Mouse (Mus musculus): Measurements from ENCODE around the gene Gm3336. TPM values are rescaled to one million over a fixed set of nuclear protein-coding genes. Genes with fewer than 3 reads are reported as not detected.

Gene Gm3336
- total and polyA plus RNA-seq, 3 experiments: 0.69 to 0.97 TPM; not detected in 1

DNA sequence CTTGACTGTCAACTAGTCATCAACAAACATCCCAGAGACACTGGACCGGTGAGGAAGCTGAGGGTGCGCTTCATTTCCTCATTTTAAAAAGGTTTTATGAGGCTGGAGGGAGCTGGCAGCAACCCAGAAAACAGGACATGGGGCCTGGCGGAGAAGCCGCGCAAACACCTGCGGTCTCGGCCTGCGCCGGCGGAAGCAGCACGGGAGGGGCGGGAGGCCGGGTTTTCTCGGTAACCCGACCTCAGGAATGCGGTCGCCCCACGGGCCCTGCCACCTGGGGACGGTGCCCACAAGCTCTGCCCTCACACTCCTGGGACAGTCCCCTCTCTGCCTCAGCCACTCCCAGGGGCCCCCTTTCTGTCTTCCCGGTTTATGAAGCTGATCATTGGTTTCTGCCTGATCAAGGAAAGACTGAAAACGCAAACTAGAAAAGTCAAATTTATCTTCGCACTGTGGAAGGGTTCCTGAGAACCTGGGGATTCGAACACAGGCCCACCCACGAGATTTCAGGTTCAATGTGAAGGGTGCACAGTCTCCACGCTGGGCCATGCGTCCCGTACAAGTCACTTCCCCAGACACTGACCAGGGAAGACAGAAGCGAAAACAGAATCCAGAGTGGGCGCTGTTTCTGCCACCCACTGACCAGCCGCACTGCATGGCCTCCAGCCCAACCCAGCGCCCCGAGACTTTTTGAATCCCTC is 22.9 kb upstream of the Gm3336 start:
- DNase-seq: no peak

GRCm38 (mm10) chr8:70696019-70696885 is 22.1 kb upstream of the Gm3336 start:
- DNase-seq: peak; percentile 89

DNA sequence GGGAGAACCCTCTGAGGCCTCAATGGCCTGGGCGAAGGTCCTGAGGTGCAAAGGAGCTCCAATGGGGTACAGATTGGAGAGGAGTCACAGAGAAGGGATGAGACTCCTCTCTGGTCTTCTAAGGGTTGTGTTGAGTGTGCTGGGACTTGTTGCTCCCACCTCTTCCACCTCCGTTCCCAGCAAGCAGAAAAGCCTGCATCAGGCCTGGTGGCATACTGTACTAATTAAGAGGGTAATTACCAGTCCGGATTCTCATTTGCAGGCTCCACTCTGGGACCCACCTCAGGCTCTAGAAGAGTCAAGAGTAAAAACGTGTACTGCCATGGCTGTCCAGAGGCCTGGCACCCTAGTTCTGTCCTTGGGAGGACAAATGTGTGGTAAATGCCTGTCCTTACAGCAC is 21.4 kb upstream of the Gm3336 start:
- DNase-seq: peak; percentile 41

DNA sequence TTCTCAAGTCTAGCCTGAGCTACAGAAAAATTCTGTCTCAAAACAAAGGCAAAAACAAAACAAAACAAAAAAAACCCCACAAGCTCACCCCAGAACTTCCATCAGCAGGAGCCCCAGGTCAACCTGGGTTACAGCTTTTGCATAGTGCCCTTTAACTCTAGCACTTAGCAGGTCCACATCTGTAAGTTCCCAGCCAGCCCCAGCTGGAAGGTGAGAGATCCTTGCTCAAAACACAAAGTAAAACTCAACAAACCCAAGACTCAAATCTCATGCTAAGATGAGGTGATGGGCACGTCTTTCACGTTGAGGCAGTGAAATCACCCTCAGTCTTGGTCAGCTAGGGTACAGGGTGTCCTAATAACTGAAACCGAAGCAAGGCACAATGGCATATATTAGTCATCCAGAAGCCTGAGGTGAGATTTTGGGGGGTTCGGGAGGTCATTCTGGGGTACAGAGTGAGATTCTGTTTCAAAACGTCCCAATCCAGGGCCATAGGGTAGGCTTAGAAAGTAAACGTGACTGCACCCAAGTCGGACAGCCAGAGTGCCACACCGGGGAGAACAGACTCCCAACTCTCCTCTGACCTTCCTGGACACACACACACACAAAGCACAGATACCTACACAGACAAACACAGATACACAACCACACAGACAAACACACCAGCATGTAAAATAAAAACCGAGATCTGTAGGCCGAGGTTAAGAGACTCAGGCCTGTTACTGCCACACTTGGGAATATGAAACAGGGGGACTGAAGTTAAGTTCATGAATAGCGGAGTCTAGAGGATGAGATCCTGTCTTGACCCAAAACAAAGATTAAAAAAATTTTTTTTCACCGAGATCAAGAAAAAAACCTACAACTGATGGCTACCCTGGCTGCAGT is 20.7 kb upstream of the Gm3336 start:
- no peak for DNase-seq

DNA sequence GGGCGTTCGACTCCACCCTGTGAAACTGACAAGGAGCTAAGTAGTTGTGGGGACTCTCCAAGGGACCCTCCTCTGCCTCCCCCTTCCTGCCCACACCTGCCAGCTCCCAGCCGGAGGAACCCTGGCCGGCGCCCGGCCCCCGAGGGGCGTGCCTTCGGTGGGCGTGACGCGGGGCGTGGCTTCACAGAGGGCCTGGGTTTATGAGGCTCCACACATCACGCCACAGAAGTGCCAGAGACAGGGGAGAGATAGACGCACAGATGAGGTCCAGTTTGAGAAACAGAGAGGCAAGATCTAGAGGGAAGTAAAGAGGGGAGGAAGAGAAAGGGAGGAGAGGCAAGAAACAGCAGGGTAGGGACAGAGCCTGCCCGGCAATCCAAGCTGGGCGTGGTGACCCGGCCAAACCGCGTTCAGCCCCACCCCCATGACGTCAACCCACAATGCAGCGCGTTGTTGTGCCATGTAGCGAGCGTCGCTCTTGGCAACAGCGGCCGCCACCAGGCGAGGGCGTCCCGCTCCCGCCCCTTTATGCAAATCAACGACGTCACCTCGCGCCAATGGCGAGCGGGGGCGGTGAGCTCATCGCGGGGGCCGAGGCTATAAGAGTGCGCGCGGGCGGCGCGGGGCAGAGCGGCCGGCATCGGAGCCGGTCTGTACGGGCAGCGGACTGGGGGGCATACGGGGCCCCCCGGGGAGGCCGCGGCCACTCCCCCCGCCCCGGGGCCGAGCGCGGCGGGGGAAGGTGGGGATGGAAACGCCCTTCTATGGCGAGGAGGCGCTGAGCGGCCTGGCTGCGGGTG is 19.8 kb upstream of the Gm3336 start, which contains the start of gene Jund:
Gene Jund (plus strand): TSS at position 640 of the 800 bp plus-strand sequence.
- DNase-seq: peak; percentile 99

GRCm38 (mm10) chr8:70699116-70699833 is 19.1 kb upstream of the Gm3336 start:
- peak; percentile 79 for DNase-seq

DNA sequence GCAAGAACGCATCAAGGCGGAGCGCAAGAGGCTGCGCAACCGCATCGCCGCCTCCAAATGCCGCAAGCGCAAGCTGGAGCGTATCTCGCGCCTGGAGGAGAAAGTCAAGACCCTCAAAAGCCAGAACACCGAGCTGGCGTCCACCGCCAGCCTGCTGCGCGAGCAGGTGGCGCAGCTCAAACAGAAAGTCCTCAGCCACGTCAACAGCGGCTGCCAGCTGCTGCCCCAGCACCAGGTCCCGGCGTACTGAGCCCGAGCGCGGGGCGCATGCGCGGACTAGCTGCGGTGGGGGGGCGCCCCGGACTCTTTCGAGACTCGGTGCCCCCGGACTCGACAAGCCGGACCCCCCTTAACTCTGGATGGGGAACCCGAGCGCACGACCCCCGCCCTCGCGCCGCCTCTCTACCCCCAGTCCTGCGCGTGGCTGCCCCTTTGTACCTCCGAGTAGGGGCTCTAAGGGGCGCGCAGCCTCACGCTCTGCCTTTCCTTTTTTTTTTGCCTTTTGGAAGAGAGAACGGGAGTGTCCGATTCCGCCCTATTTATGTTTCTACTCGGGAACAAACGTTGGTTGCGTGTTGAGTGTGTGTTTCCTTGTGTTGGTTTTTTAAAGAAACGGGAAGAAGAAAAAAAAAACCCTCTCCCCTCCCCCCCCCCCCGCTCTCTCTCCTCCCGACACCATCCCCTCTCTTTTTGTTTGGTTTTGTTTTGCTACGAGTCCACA is 18.3 kb upstream of the Gm3336 start:
- DNase-seq: peak; percentile 89

DNA sequence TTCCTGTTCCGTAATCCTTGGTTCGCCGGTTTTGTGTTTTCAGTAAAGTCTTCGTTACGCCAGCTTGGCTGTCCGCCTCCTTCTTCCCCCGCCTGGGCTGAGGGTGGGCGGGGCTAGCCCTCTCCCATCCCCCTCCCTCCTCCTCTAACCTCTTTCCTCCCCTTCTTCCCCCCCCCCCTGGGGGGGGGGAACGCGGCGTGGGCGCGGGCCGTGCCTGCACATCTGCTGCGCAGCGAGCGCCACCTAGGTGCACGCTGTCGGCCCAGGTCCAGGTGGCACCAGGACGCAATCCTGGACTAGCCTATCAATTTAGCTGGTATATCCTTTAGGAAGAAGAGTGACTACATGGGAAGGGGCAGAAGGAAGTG is 17.8 kb upstream of the Gm3336 start:
- peak; percentile 95 for DNase-seq

DNA sequence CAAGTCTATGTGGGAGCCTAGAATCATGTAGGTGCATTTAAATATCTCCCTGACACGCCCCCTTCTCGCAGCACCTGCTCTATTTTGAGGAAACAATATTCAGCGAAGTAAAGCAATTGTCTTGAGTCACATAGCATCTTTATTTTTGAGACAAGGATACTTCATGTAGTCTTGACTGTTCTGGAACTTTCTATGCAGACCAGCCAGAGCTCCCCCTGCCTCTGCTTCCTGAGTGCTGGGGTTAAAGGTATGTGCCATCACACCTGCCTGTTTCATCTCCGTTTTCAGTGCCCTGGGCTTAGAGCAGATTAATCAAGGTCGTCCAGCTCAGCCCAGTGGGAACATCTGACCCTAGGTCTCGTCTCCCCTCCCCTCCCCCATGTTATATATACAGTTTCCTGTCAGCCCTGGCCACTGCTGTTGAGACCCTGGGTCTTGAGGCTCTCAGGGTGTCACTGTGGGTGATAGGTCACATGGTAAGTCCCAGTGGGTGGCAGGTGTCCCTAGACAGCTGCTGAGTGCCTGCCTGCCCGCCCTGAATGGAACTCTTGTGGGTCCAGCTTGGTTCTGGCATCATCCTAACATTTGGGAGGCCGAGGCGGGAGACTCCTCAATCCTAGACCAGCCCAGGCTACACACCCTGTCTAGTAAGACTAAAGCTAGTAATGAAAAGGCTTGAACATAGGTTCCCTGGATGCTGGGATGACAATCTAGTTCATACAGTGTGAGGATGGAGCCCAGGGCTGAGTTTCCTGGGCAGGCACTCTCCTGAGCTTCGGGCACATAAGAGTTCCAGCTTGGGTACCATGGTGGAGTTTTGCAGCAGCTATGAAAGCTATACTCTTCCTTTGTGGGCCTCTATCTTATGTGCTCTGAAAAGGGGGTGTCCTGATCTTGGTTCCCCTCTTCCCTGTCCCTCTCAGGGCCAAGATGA is 17.0 kb upstream of the Gm3336 start:
- DNase-seq: no peak

DNA sequence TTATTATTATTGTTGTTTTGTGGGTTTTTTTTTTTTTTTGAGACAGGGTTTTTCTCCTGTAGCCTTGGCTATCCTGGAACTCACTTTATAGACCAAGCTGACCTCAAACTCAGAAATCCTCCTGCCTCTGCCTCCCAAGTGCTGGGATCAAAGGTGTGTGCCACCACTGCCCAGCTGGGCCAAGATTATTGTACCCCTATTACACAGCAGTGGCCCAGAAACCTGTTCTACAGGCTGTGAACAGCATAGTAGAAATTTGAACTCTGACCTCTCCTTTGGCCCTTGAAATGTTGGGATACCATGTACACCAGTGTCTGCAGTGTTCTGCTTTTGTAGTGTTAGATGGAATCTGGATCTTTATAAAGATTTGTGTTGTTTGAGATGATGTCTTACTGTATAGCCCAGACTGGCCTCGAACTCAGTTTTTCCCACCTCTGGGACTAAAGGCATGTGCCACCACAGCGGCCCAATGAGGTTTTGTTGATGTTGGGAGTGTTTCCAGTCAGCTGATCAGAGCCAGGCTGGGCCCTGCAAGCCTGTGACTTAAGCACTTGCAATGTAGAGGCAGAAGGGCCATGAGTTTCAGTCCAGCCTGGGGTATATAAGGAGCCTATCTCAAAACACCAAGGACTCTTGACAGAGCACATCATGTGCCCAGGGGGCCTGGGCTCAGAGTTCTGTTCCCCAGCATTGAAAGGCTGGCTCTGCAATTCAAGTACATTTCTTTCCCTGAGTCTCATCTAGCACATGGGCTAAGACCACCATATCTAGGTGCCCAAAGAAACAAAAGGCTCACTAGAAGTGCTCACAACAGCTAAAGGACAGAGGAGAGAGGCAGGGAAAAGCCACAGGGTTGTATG is 16.1 kb upstream of the Gm3336 start:
- no peak for DNase-seq

DNA sequence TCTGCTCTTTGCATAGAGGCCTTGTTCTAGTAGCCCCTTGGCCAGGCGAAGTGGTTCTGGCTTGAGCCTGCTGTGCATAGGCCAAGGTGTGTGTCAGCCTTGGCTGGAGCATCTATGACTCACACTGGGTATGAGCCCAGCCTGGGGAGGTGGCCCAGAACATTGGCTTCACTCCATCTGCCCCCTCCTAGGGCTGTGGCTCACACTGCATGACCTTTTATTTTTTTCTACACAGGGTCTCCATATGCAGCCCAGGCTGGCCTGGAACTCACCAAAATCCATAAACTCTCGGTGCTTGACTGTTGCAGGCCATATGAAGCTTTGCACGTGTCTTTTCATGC is 15.5 kb upstream of the Gm3336 start:
- DNase-seq: peak; percentile 91

- DNase-seq: no peak
These were observed 15.1 kb upstream of the Gm3336 start, which contains the start of gene Iqcn for GRCm38 (mm10) chr8:70703287-70703686. Iqcn (plus strand) TSS chr8:70703457.

- DNase-seq: peak; percentile 86
These were observed 10.1 kb upstream of the Gm3336 start for GRCm38 (mm10) chr8:70708281-70708680.

- peak; percentile 23 for DNase-seq
These were observed 8.5 kb upstream of the Gm3336 start for GRCm38 (mm10) chr8:70709794-70710193.

DNA sequence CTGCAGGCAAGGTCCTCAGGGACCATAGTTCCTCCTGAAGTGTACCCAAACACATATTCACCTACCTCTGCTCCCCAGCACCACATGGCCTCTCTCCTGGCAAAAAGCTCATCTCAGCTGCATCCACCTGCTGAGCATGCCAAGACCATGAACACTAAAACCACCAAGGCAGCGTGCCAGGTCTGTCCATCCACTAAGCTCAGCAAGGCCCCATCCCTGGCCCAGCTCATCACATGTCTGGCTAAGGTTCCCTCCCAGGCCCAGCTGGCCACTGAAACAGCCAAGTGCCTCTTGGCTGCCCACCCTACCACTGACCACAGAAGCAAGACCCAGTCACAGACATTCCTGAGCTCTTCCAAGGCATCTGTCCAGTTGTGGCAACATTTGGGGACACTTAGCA is 8.0 kb upstream of the Gm3336 start:
- peak; percentile 72 for DNase-seq

DNA sequence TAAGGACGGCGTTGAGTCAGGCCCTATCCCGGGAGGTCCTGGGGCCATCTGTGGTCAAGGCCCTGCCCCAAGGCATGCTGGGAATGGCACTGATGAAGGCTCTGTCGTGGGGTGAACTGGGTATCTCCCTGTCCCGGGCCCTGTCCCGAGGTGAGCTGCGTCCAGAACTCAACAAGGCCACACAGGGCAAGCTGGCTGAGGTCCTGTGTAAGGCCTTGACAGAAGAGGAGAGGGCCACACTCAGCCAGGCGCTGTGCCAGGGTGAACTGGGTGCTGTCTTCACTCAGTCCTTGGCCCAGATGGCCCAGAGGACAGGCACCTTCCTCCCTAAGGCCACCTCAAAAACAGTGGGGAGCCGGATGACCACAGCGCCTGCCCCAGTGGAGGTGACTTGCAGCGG is 7.3 kb upstream of the Gm3336 start:
- DNase-seq: peak; percentile 91

- DNase-seq: no peak
These were observed 4.4 kb upstream of the Gm3336 start for GRCm38 (mm10) chr8:70713991-70714390.

DNA sequence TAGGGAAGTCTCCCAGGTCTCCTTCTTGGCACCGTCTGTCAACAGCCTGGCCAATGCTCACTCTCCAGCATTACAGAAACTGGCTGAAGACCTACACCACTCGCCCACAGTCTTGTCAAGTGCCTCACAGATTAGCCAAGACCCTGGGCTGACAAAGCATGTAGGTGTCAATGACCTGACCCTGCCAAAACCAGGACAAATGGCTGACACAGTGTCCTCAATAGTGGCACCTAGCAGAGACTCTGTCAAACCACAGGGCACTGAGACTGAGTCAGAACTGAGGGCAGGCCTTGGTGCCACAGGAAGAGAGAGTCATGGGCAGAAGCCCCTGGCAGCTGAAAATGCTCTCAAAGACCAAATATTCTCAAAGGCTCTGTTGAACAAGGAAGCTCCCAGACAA is 3.3 kb upstream of the Gm3336 start:
- DNase-seq: peak; percentile 62

All from adrenal gland, adult 2 months (tissue).